Mouse (Mus musculus) thymus, adult 2 months (tissue): ENCODE results near the gene S100a6. TPM values are rescaled to one million over a fixed set of nuclear protein-coding genes. Genes with fewer than 3 reads are reported as not detected.

ENCODE experiments used
- DNase-seq: peaks from one replicate; pipeline ENCODE4 v3.0.0; 2021
- H3K27ac ChIP-seq: fragments of 200-500 bp; 2 replicates; pipeline ENCODE4 v1.5.1; 2012; ENCODE audit warnings: low read length, control low read depth; ENCODE audit not compliant: control insufficient read depth, insufficient read depth
- H3K27me3 ChIP-seq: fragments of 200-500 bp; 2 replicates; pipeline ENCODE4 v1.6.1; 2012; ENCODE audit warnings: mild to moderate bottlenecking, low read length, moderate library complexity, mixed read lengths; ENCODE audit not compliant: control insufficient read depth, insufficient read depth
- H3K36me3 ChIP-seq: fragments of 200-500 bp; 2 replicates; pipeline ENCODE4 v1.6.1; 2012; ENCODE audit warnings: mild to moderate bottlenecking, low read length, moderate library complexity; ENCODE audit not compliant: control insufficient read depth, insufficient read depth
- H3K4me1 ChIP-seq: fragments of 200-500 bp; replicated peaks from 2 replicates; pipeline ENCODE4 v1.6.1; 2012; ENCODE audit warnings: low read length; ENCODE audit not compliant: control insufficient read depth, insufficient read depth
- H3K4me3 ChIP-seq: fragments of 200-500 bp; 2 replicates; pipeline ENCODE4 v1.5.1; 2012; ENCODE audit warnings: mild to moderate bottlenecking, low read length, control low read depth, moderate library complexity; ENCODE audit not compliant: control insufficient read depth, insufficient read depth
- CTCF ChIP-seq: fragments of 200-500 bp; IDR thresholded peaks from 2 replicates; pipeline ENCODE4 v1.5.1; 2012; ENCODE audit warnings: mild to moderate bottlenecking, control low read depth, low read length, moderate library complexity, borderline replicate concordance; ENCODE audit not compliant: control insufficient read depth, poor library complexity, insufficient read depth; ENCODE audit errors: extremely low read depth
- POLR2A ChIP-seq: fragments of 200-500 bp; IDR thresholded peaks from 2 replicates; pipeline ENCODE4 v1.6.1; 2012; ENCODE audit warnings: mild to moderate bottlenecking, low read length, control low read depth, moderate library complexity; ENCODE audit not compliant: control insufficient read depth, poor library complexity, insufficient read depth; ENCODE audit errors: extremely low read depth
- WGBS: fragments of 180-500 bp; shearing (Covaris S2); methylation state at CpG from one replicate; pipeline ENCODE4 v1.1.7; 2018; 5-methylcytosine and 5-hydroxymethylcytosine counted together
- polyA plus RNA-seq: library from polyadenylated mRNA; depleted of rRNA; stranded (reverse); fragments of >200 nt; gene quantifications from 2 replicates; pipeline ENCODE4 v1.2.3, GENCODE M21; 2012

S100a6 gene
- polyA plus RNA-seq, 1 experiment = 96.8 TPM

DNA sequence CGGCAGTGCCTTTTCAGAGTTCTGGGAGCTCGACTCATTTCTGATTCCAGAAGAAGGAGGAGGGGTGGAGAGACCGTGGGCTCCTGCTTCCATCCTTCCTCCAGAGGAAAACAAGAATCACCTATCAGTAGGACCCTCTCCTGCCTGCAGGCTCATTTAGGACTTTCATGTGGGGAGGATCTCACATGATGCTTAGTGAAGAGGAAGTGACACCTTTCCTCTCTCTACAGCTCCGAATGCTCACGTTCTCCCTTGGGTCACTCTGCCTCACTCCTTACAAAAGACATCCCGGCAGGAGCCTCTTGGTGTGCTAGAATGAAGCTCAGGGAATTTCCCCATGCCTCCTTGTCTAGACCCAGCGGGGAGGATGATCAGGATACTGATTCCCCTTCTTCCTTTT, 8.9 kb downstream of the S100a6 start:
- TF ChIP-seq POLR2A (no peak), CTCF (no peak)
- no peaks in the 10 kb centered on the region for H3K27me3 ChIP-seq
- no peaks in the 10 kb centered on the region for H3K36me3 ChIP-seq
- DNase-seq = no peak
- no peak overlapping the region for H3K27ac ChIP-seq
- WGBS = 28% methylated on average over 7 of the region's 7 CpGs
- peaks cover 17% of the 10 kb centered on the region for H3K4me1 ChIP-seq
- H3K4me3 ChIP-seq = no peak overlapping the region

GRCm38 (mm10) chr3:90623435-90624071, 10.9 kb downstream of the S100a6 start:
- Histone ChIP-seq H3K4me3 (no peak overlapping the region), H3K27me3 (no peaks in the 10 kb centered on the region), H3K36me3 (no peaks in the 10 kb centered on the region), H3K27ac (no peak overlapping the region; the same call in 1 of the 2 replicates), H3K4me1 (peaks cover 17% of the 10 kb centered on the region)
- 19% methylated on average over 2 of the region's 2 CpGs for WGBS
- DNase-seq = peak; percentile 46
- no peak for TF ChIP-seq CTCF
- TF ChIP-seq POLR2A = no peak

DNA sequence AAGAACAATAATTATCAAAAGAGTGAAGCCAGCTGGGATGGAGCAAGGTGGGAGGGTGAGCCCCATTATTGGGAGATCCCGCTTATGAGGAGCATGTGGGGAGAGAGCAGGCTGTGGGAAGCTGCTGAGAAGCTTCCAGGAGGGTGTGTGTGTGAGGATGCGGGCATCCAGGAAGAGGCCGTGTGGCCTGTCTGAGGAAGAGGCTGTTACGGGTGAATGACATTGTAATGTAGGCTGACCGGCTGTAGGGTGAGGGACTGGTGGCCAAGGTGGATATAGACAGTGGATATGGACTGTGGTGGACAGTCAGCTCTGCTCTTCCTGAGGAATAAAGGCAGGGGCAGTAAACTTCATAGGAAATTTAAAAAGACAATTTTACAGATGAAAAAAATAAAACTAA, 12.8 kb downstream of the S100a6 start:
- TF ChIP-seq POLR2A = no peak
- no peak for TF ChIP-seq CTCF
- Histone ChIP-seq H3K4me1 (peaks cover 17% of the 10 kb centered on the region), H3K36me3 (no peaks in the 10 kb centered on the region), H3K27ac (no peak overlapping the region), H3K4me3 (no peak overlapping the region), H3K27me3 (no peaks in the 10 kb centered on the region)
- no peak for DNase-seq
- 96% methylated on average over 5 of the region's 5 CpGs for WGBS

DNA sequence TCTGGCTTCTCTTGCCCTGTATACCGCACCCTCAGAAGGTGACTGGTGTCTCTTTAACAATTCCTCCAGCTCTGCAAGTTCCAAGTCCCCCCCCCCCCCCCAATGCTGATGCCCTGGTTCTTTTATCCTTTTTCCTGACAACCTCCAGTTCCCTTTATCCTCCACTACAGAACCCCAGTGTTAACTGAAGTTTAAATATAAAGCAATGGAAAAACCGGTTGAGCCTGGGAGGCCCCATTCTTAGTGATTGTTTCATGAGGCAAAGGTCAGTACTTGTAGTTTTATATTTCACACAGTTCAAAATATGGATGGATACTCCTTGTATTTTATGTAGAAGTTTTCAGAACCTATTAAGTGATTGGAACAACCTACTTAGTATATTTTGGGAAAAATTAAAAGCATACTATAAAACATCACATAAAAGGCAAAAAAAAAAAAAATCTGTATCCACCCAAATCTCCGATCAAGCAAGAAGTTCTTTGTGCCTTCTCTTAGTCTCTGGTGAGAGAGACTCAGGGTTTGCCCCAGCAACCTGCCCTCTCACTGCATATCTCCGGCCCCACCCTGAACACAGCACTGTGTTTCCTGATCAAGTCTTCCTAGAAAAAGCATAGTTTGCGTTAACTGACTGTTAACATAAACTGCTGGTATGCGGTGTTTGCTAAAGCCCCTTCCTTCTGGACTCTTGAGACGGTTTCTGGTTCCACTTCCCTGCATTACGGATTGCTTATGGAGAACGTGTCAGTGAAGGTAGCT, 13.8 kb downstream of the S100a6 start:
- no peaks in the 10 kb centered on the region for H3K27me3 ChIP-seq
- TF ChIP-seq CTCF (no peak), POLR2A (no peak)
- H3K4me1 ChIP-seq = peaks cover 14% of the 10 kb centered on the region
- 93% methylated on average over 9 of the region's 9 CpGs for WGBS
- DNase-seq = no peak
- H3K36me3 ChIP-seq = no peaks in the 10 kb centered on the region
- no peak overlapping the region for H3K27ac ChIP-seq
- H3K4me3 ChIP-seq = no peak overlapping the region

DNA sequence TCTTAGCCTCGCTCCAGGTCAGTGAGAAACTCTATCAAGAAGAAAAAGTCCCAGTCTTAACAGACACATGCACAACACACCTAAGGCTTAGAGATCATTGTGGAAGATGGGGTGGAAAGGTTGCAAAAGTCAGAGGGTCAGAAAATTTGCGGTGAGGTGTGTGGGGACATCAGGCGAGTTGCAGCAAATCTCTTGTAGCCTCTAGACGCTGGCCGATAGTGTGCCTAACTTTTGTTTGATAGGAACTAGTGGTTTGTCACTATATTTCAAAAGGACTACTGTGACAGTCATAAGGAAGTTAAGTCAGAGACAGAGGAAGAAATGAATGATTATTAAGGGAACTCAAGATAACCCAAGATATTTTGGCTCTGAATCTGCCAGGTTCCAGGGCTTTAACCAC, 14.7 kb downstream of the S100a6 start:
- no peak for DNase-seq
- WGBS = 87% methylated on average over 5 of the region's 5 CpGs
- Histone ChIP-seq H3K4me1 (peaks cover 10% of the 10 kb centered on the region), H3K27me3 (no peaks in the 10 kb centered on the region), H3K36me3 (no peaks in the 10 kb centered on the region), H3K4me3 (no peak overlapping the region), H3K27ac (no peak overlapping the region)
- TF ChIP-seq CTCF = no peak
- no peak for TF ChIP-seq POLR2A

GRCm38 (mm10) chr3:90627807-90628206, 15.1 kb downstream of the S100a6 start:
- whole genome bisulfite sequencing = 77% methylated on average over 4 of the region's 4 CpGs
- no peaks in the 10 kb centered on the region for H3K27me3 ChIP-seq
- TF ChIP-seq POLR2A = no peak
- no peak for TF ChIP-seq CTCF
- no peak overlapping the region for H3K27ac ChIP-seq
- H3K4me1 ChIP-seq = peaks cover 10% of the 10 kb centered on the region
- no peak for DNase-seq
- no peak overlapping the region for H3K4me3 ChIP-seq
- H3K36me3 ChIP-seq = no peaks in the 10 kb centered on the region

DNA sequence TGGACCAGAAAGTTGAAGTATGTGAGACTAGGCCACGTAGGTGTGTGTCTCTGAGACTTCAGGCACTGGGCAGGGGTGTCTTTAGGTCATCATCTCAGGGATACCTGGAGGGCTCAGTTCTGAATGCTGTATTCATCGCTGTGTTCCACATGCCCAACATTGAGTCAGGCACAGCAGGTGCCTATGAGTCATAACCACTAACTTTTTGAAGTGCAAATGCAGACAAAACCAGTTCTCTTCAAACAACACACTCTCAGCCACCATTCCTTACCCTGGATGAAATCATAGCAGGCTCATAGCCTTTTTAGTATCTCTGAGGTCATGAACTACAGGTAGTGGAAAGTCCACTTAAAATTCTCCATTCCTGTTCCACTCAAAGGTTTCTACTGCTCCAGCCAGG, 16.6 kb downstream of the S100a6 start:
- no peak for TF ChIP-seq POLR2A
- TF ChIP-seq CTCF = no peak
- no peaks in the 10 kb centered on the region for H3K4me1 ChIP-seq
- no peak overlapping the region for H3K27ac ChIP-seq
- 80% methylated on average over 2 of the region's 2 CpGs for WGBS
- H3K4me3 ChIP-seq = no peak overlapping the region
- DNase-seq = no peak
- H3K27me3 ChIP-seq = no peaks in the 10 kb centered on the region
- H3K36me3 ChIP-seq = no peaks in the 10 kb centered on the region
